Mouse (Mus musculus): ENCODE data around the gene Irf1. TPM values are rescaled to one million over a fixed set of nuclear protein-coding genes. Genes with fewer than 3 reads are reported as not detected.

The Irf1 gene
- polyA plus RNA-seq, 1 experiment from 2014 or later, result 17.7 TPM

- no peaks in the 10 kb centered on the region for H3K27me3 ChIP-seq (ENCODE audit: control insufficient read depth, insufficient read depth, low read depth, low read length)
- H3K4me1 ChIP-seq (ENCODE audit: control insufficient read depth, low read depth, low read length), result no peaks in the 10 kb centered on the region
- no peaks in the 10 kb centered on the region for H3K9me3 ChIP-seq (replicated peaks; ENCODE audit: control insufficient read depth, low read length)
- H3K4me3 ChIP-seq (ENCODE audit: low read depth, low read length), result no peak overlapping the region
- no peak for ATAC-seq (ENCODE audit: low read depth)
- H3K27ac ChIP-seq (ENCODE audit: low read length), result no peak overlapping the region
- 78% methylated on average over 6 of the region's 6 CpGs for WGBS (ENCODE audit: insufficient replicate concordance)
- no peaks in the 10 kb centered on the region for H3K36me3 ChIP-seq (ENCODE audit: control insufficient read depth, insufficient read depth)
- H3K9ac ChIP-seq (ENCODE audit: low read depth, low read length), result no peak overlapping the region
- H3K4me2 ChIP-seq (ENCODE audit: low read depth, low read length), result no peak overlapping the region
Observed at GRCm38 (mm10) chr11:53819511-53819910, 49.7 kb downstream of the Irf1 start.

DNA sequence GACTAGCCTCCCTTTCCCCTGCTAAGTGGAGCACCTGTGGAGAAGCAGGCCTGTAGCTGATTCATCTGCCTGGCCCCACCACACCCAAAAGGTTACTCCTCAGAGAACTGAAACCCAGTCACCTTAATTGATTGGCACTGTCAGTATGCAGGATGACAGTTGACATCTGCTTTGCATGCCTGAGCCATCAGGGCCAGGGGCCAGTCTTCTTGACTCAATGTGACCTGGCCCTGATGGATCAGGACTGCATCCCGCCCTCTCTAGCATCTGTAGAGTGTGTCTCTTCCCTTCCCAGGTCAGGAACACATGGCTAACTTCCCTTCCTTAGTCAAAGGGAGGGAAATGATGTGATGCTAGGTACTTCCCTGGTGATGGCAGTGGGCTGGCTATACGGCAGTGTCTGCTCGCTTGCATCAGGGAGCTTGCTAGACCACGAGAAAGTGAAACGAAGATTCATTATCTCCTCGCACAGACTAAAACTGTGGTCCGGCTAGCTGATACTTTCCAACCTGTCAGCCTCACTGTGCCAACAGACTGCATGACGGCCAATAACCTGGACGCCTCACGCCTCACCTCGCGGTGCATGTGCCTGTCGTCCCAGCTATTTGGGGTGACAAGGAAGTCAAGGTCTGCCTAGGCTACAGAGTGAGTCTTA is 50.8 kb downstream of the Irf1 start:
- Histone ChIP-seq H3K36me3 (ENCODE audit: control insufficient read depth, insufficient read depth) (no peaks in the 10 kb centered on the region), H3K9me3 (replicated peaks; ENCODE audit: control insufficient read depth, low read length) (no peaks in the 10 kb centered on the region), H3K4me1 (ENCODE audit: control insufficient read depth, low read depth, low read length) (no peaks in the 10 kb centered on the region), H3K4me2 (ENCODE audit: low read depth, low read length) (no peak overlapping the region), H3K9ac (ENCODE audit: low read depth, low read length) (no peak overlapping the region), H3K27me3 (ENCODE audit: control insufficient read depth, insufficient read depth, low read depth, low read length) (no peaks in the 10 kb centered on the region), H3K4me3 (ENCODE audit: low read depth, low read length) (no peak overlapping the region), H3K27ac (ENCODE audit: low read length) (no peak overlapping the region)
- WGBS (ENCODE audit: insufficient replicate concordance), result 46% methylated on average over 13 of the region's 13 CpGs
- ATAC-seq (ENCODE audit: low read depth), result no peak

GRCm38 (mm10) chr11:53821230-53821944 is 51.6 kb downstream of the Irf1 start:
- no peaks in the 10 kb centered on the region for H3K36me3 ChIP-seq (ENCODE audit: control insufficient read depth, insufficient read depth)

GRCm38 (mm10) chr11:53821945-53822338 is 52.1 kb downstream of the Irf1 start:
- WGBS (ENCODE audit: insufficient replicate concordance), result 68% methylated on average over 3 of the region's 3 CpGs

More at GRCm38 (mm10) chr11:53821230-53821944, 51.6 kb downstream of the Irf1 start:
- no peaks in the 10 kb centered on the region for H3K9me3 ChIP-seq (replicated peaks; ENCODE audit: control insufficient read depth, low read length)
- H3K9ac ChIP-seq (ENCODE audit: low read depth, low read length), result no peak overlapping the region
- no peak overlapping the region for H3K27ac ChIP-seq (ENCODE audit: low read length)
- 61% methylated on average over 11 of the region's 11 CpGs for WGBS (ENCODE audit: insufficient replicate concordance)
- no peak for ATAC-seq (ENCODE audit: low read depth)
- H3K4me1 ChIP-seq (ENCODE audit: control insufficient read depth, low read depth, low read length), result no peaks in the 10 kb centered on the region
- no peaks in the 10 kb centered on the region for H3K27me3 ChIP-seq (ENCODE audit: control insufficient read depth, insufficient read depth, low read depth, low read length)
- no peak overlapping the region for H3K4me2 ChIP-seq (ENCODE audit: low read depth, low read length)
- no peak overlapping the region for H3K4me3 ChIP-seq (ENCODE audit: low read depth, low read length)

GRCm38 (mm10) chr11:53825409-53825808 is 55.6 kb downstream of the Irf1 start:
- Histone ChIP-seq H3K36me3 (ENCODE audit: control insufficient read depth, insufficient read depth) (no peaks in the 10 kb centered on the region), H3K9me3 (replicated peaks; ENCODE audit: control insufficient read depth, low read length) (peaks cover 3% of the 10 kb centered on the region), H3K27ac (ENCODE audit: low read length) (no peak overlapping the region), H3K4me1 (ENCODE audit: control insufficient read depth, low read depth, low read length) (no peaks in the 10 kb centered on the region), H3K9ac (ENCODE audit: low read depth, low read length) (no peak overlapping the region), H3K27me3 (ENCODE audit: control insufficient read depth, insufficient read depth, low read depth, low read length) (no peaks in the 10 kb centered on the region), H3K4me2 (ENCODE audit: low read depth, low read length) (no peak overlapping the region), H3K4me3 (ENCODE audit: low read depth, low read length) (no peak overlapping the region)
- 42% methylated on average over 4 of the region's 4 CpGs for WGBS (ENCODE audit: insufficient replicate concordance)
- ATAC-seq (ENCODE audit: low read depth), result no peak

More at GRCm38 (mm10) chr11:53821945-53822338, 52.1 kb downstream of the Irf1 start:
- Histone ChIP-seq H3K4me1 (ENCODE audit: control insufficient read depth, low read depth, low read length) (no peaks in the 10 kb centered on the region), H3K27ac (ENCODE audit: low read length) (no peak overlapping the region), H3K9ac (ENCODE audit: low read depth, low read length) (no peak overlapping the region), H3K4me3 (ENCODE audit: low read depth, low read length) (no peak overlapping the region), H3K36me3 (ENCODE audit: control insufficient read depth, insufficient read depth) (no peaks in the 10 kb centered on the region), H3K4me2 (ENCODE audit: low read depth, low read length) (no peak overlapping the region), H3K27me3 (ENCODE audit: control insufficient read depth, insufficient read depth, low read depth, low read length) (no peaks in the 10 kb centered on the region), H3K9me3 (replicated peaks; ENCODE audit: control insufficient read depth, low read length) (no peaks in the 10 kb centered on the region)
- ATAC-seq (ENCODE audit: low read depth), result no peak

Small RNA genes within 50 kb of the gene (microRNA-seq; reads per million reads assigned to microRNA genes)
- not detected for gene Mir7671

Other genes with a start within 250 kb of the Irf1 start
- 7.4 and 9.7 TPM in 2 replicates for gene Kif3a, start 202.6 kb upstream of the Irf1 start, polyA plus RNA-seq (2015; fragmentation: Nextera tagmentation; extraction: Ambion mirVana)
- gene Il4, start 151.3 kb upstream of the Irf1 start, polyA plus RNA-seq (2015; fragmentation: Nextera tagmentation; extraction: Ambion mirVana), result 0.20 and 0.27 TPM in 2 replicates
- not detected in 2 replicates for gene Il13, start 135.3 kb upstream of the Irf1 start, polyA plus RNA-seq (2015; fragmentation: Nextera tagmentation; extraction: Ambion mirVana)
- gene Rad50, start 62.7 kb upstream of the Irf1 start, polyA plus RNA-seq (2015; fragmentation: Nextera tagmentation; extraction: Ambion mirVana), result 12.4 and 12.9 TPM in 2 replicates
- not detected in 2 replicates for gene Il5, start 49.2 kb upstream of the Irf1 start, polyA plus RNA-seq (2015; fragmentation: Nextera tagmentation; extraction: Ambion mirVana)
- 0.19 TPM in 1 of 2 replicates, not detected in the other for gene Gm17334, start 3.2 kb downstream of the Irf1 start, polyA plus RNA-seq (2015; fragmentation: Nextera tagmentation; extraction: Ambion mirVana)
- gene Gm12216, start 89.2 kb downstream of the Irf1 start, polyA plus RNA-seq (2015; fragmentation: Nextera tagmentation; extraction: Ambion mirVana), result 0.08 and 0.44 TPM in 2 replicates
- 2.4 and 2.6 TPM in 2 replicates for gene Slc22a5, start 121.6 kb downstream of the Irf1 start, polyA plus RNA-seq (2015; fragmentation: Nextera tagmentation; extraction: Ambion mirVana)
- gene Slc22a21, start 210.3 kb downstream of the Irf1 start, polyA plus RNA-seq (2015; fragmentation: Nextera tagmentation; extraction: Ambion mirVana), result 0.92 and 1.2 TPM in 2 replicates